Mouse (Mus musculus) forebrain, postnatal 0 days (tissue): ENCODE measurements around the gene Mia3. TPM values are rescaled to one million over a fixed set of nuclear protein-coding genes. Genes with fewer than 3 reads are reported as not detected.
A peak's percentile ranks its signal among the peaks of the same experiment; 100 is the strongest.
"Not testable (repeated sequence)": the region's sequence is repeated elsewhere in the genome, so short reads cannot be mapped to it uniquely, and the experiment has no call there.

Source experiments
- ATAC-seq: fragments of 200-750 bp; cut with Nextera tagmentation; 2 replicates; pipeline ENCODE4 v1.8.0; 2017; ENCODE audit warnings: mild to moderate bottlenecking, moderate library complexity
- DNase-seq: peaks from one replicate; pipeline ENCODE4 v3.0.0-alpha.2; 2015
- H3K27ac ChIP-seq: fragments of 300-500 bp; sonication (generic); 2 replicates; pipeline ENCODE4 v1.5.1; 2014; ENCODE audit warnings: low read depth, mild to moderate bottlenecking, antibody characterized with exemption, low read length, moderate library complexity, mixed read lengths
- H3K27me3 ChIP-seq: fragments of 300-500 bp; sonication (generic); 2 replicates; pipeline ENCODE4 v1.6.1; 2014; ENCODE audit warnings: mild to moderate bottlenecking, low read length, mixed read lengths; ENCODE audit not compliant: insufficient read depth
- H3K36me3 ChIP-seq: fragments of 300-500 bp; sonication (generic); 2 replicates; pipeline ENCODE4 v1.6.1; 2014; ENCODE audit warnings: mild to moderate bottlenecking, moderate library complexity; ENCODE audit not compliant: insufficient read depth
- H3K4me1 ChIP-seq: fragments of 300-500 bp; sonication (generic); 2 replicates; pipeline ENCODE4 v1.6.1; 2014; ENCODE audit warnings: antibody characterized with exemption; ENCODE audit not compliant: insufficient read depth
- H3K4me2 ChIP-seq: fragments of 300-500 bp; sonication (generic); 2 replicates; pipeline ENCODE4 v1.6.1; 2014; ENCODE audit warnings: low read depth, mild to moderate bottlenecking, moderate library complexity
- H3K4me3 ChIP-seq: fragments of 300-500 bp; sonication (generic); 2 replicates; pipeline ENCODE4 v1.5.1; 2014; ENCODE audit warnings: low read depth, low read length, mixed read lengths
- H3K9ac ChIP-seq: fragments of 300-500 bp; sonication (generic); 2 replicates; pipeline ENCODE4 v1.6.1; 2014; ENCODE audit warnings: mild to moderate bottlenecking
- H3K9me3 ChIP-seq: fragments of 300-500 bp; sonication (generic); 2 replicates; pipeline ENCODE4 v1.6.1; 2016; ENCODE audit warnings: low read length
- CTCF ChIP-seq: sonication (generic); IDR thresholded peaks from 2 replicates; pipeline ENCODE4 v1.5.1; 2016; ENCODE audit warnings: antibody characterized with exemption, control low read depth, low read depth
- WGBS: fragments of 180-500 bp; shearing (Covaris S2); extraction: QIAGEN DNeasy Blood & Tissue Kit; methylation state at CpG from one replicate; pipeline ENCODE4 v1.1.7; 2014; 5-methylcytosine and 5-hydroxymethylcytosine counted together
- polyA plus RNA-seq: library from polyadenylated mRNA; unstranded; fragments of >200 nt; fragmentation: Nextera tagmentation; extraction: Ambion mirVana; gene quantifications from 2 replicates; pipeline ENCODE4 v1.2.1, GENCODE M21; 2015
- total RNA-seq: library from RNA; depleted of rRNA; stranded (reverse); fragments of >200 nt; gene quantifications from 2 replicates; pipeline ENCODE4 v1.2.3, GENCODE M21; 2014

Mia3 gene
- total and polyA plus RNA-seq, 2 experiments from 2014 or later = 87.3 to 131 TPM

DNA sequence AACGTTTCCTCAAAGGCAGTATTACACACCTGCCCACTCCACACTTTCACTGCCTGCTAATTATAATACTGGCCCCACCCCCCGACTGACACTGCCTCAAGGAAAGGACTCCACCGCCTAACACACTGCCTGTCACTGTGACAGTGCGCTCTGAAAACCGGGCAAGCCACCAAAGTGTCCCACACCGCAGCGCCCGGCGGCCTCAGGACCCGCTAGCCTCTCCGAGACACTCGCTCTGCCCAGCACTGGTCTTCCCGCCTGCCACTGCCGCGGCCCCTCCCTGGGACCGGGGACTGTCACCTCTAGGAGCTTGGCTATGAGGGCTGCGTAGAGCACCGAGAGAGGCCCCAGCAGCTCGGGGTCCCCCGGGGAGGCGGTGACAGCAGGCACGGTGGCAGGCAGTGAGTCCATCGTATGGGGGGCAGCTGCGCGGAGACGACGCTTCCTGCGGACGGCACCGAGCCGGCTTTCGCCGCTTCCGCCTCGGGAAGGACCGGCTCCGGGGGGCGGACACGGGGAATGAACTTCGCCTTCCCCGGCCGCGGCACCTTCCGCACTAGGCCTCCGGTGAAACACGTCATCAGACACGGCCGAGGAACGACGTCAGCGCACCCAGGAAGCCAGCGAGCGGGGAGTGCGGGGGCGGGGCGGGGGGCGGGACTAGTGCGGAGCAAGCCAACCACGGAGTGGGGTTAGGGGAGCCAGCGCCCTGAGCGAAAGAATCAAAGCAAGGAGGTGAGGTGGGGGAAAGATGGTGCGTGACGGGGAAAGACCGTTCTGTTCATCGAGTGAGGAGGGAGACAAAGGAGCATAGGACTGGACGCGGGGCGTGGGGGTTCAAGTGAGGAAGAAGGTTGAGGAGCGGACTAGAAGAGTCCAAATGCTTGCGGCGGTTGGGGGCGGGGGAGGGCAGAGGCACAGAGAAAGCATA, 24.2 kb downstream of the Mia3 start:
- ATAC-seq = peak; percentile 100
- Histone ChIP-seq H3K9me3 (no peaks in the 10 kb centered on the region), H3K27ac (peak overlapping the region; percentile 84), H3K4me1 (peaks cover 10% of the 10 kb centered on the region), H3K4me3 (peak overlapping the region; percentile 83), H3K36me3 (peaks cover 29% of the 10 kb centered on the region), H3K27me3 (no peaks in the 10 kb centered on the region), H3K4me2 (peak overlapping the region; percentile 83), H3K9ac (peak overlapping the region; percentile 86)
- WGBS = 1% methylated on average over 71 of the region's 72 CpGs
- peak; percentile 96 for DNase-seq
- TF ChIP-seq CTCF = no peak

DNA sequence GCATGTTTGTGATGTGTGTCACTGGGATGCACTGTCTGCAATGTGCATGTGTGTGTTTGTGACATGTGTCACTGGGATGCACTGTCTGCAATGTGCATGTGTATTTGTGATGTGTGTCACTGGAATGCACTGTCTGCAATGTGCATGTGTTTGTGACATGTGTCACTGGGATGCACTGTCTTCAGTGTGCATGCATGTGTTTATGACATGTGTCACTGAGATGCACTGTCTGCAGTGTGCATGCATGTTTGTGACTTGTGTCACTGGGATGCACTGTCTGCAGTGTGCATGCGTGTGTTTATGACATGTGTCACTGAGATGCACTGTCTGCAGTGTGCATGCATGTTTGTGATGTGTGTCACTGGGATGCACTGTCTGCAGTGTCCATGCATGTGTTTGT, 26.5 kb downstream of the Mia3 start:
- peaks cover 30% of the 10 kb centered on the region for H3K36me3 ChIP-seq
- H3K4me3 ChIP-seq, H3K27ac ChIP-seq, H3K27me3 ChIP-seq, H3K9me3 ChIP-seq, H3K4me2 ChIP-seq, DNase-seq, H3K9ac ChIP-seq, ATAC-seq: not testable (repeated sequence)
- WGBS = 100% methylated on average over 1 of the region's 1 CpGs
- H3K4me1 ChIP-seq = peaks cover 10% of the 10 kb centered on the region

DNA sequence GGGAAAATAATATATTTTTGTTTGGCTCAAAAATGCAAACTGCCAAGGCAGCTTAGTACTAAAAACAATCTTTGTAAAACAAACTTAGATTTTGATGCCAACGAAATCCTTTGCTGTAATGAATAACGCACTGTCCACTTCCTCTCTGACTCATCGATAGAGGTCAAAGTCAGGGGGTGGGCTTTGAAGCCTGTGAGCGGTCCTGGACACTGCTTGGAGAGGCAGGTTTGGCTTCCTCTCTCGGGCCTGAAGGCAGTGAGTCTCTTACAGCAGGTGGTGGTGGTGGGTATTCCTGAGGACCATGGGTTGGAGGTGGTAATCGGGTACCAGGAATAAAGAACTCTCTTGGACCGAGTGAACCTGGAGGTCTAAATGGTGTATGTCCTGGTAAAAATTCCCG, 42.2 kb downstream of the Mia3 start:
- no peak for TF ChIP-seq CTCF
- no peak for ATAC-seq
- no peak overlapping the region for H3K4me2 ChIP-seq
- H3K27me3 ChIP-seq = no peaks in the 10 kb centered on the region
- H3K4me1 ChIP-seq = no peaks in the 10 kb centered on the region
- 96% methylated on average over 8 of the region's 8 CpGs for WGBS
- no peak overlapping the region for H3K4me3 ChIP-seq
- H3K27ac ChIP-seq = no peak overlapping the region
- H3K36me3 ChIP-seq = peaks cover 79% of the 10 kb centered on the region
- no peaks in the 10 kb centered on the region for H3K9me3 ChIP-seq
- no peak overlapping the region for H3K9ac ChIP-seq
- no peak for DNase-seq

DNA sequence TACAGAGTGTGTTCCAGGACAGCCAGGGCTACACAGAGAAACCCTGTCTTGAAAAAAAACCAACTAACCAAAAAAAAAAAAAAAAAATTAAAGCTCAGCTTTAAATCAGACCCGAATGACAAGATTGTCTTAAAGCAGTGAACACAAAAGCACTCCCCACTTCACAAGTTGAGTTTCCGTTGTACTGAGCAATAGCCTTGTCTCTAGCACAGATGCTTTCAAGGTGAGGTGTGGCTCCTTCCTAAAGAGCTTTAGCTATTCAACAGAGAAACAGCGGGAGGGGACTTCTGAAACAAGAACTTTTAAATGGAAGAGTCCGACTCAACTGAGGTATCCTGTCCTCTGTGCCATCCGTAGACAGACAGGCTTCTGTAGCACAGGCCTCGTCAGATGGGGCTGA, 44.9 kb downstream of the Mia3 start:
- no peak for TF ChIP-seq CTCF
- no peak overlapping the region for H3K9ac ChIP-seq
- no peak for DNase-seq
- H3K36me3 ChIP-seq = peaks cover 73% of the 10 kb centered on the region
- no peaks in the 10 kb centered on the region for H3K27me3 ChIP-seq
- no peaks in the 10 kb centered on the region for H3K9me3 ChIP-seq
- H3K4me1 ChIP-seq = no peaks in the 10 kb centered on the region
- H3K27ac ChIP-seq = no peak overlapping the region
- H3K4me2 ChIP-seq = no peak overlapping the region
- ATAC-seq = no peak
- H3K4me3 ChIP-seq = no peak overlapping the region
- WGBS = 93% methylated on average over 6 of the region's 6 CpGs

DNA sequence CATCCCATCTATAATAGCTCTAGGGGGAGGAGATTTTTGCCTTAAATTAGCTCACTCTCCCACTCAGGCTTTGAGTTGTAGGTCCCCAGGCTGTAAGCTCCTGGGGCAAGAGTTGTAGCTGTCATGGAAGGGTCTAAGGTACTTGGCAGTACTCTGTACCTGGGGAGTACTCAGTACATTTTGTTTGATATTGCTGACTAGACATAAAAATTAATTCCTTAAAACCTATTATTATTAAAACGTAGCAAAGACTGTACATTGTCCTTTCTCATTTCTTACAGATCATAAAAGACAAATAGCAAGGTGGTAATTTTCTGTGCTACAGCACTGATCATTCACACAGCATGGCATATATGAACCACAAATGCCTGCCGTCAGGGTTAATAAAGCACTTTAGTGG, 45.4 kb downstream of the Mia3 start:
- TF ChIP-seq CTCF = no peak
- Histone ChIP-seq H3K9ac (no peak overlapping the region), H3K9me3 (no peaks in the 10 kb centered on the region), H3K4me3 (no peak overlapping the region), H3K27ac (no peak overlapping the region), H3K4me2 (no peak overlapping the region), H3K36me3 (peaks cover 73% of the 10 kb centered on the region), H3K27me3 (no peaks in the 10 kb centered on the region), H3K4me1 (no peaks in the 10 kb centered on the region)
- WGBS = 97% methylated on average over 2 of the region's 2 CpGs
- ATAC-seq = no peak
- DNase-seq = no peak

DNA sequence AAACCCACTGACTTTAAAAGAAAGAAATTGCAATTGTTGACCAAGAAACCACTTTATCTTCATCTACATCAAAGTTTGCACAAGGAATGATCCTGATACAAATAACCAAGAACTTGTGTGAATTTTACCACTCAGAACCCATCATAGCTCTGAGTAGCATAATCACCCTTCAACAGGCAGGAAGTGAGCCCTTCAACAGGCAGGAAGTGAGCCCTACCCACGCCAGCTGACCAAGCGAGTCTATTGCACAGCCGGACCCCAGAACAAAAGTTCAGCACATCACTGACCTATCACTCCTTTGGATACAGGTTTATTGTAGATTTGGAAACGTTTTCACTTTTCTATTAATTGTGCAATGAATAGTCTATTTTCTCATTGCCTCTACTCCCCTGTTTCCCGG, 46.9 kb downstream of the Mia3 start:
- H3K9me3 ChIP-seq, H3K9ac ChIP-seq, H3K27me3 ChIP-seq, DNase-seq, H3K27ac ChIP-seq, H3K4me3 ChIP-seq, ATAC-seq, H3K4me1 ChIP-seq, H3K4me2 ChIP-seq: not testable (repeated sequence)
- WGBS = 90% methylated on average over 5 of the region's 5 CpGs
- H3K36me3 ChIP-seq = peaks cover 69% of the 10 kb centered on the region

DNA sequence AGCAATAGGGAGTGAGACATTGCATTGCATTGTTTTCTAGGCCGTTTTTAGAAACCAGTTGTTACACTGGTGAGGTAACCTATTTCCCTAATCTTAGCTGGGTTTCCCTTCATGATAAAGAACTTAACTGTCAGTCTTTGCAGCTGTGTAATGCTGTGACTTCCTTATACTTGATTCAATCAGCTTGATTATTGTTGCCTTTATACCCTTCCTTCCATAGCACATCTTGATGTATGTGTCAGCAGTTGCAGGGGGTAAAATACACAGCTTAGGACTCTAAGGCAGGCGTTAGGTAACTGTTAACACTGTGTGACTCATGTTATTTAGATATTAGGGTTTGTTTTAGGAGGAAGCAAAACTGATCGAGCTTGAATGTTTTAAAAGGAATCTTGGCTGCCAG, 48.6 kb downstream of the Mia3 start:
- Histone ChIP-seq H3K27ac (no peak overlapping the region), H3K9ac (no peak overlapping the region), H3K4me2 (no peak overlapping the region), H3K27me3 (no peaks in the 10 kb centered on the region), H3K4me1 (no peaks in the 10 kb centered on the region), H3K9me3 (no peaks in the 10 kb centered on the region), H3K36me3 (peaks cover 64% of the 10 kb centered on the region), H3K4me3 (no peak overlapping the region)
- no peak for ATAC-seq
- DNase-seq = no peak
- TF ChIP-seq CTCF = no peak
- 82% methylated on average over 3 of the region's 3 CpGs for WGBS
